Mouse (Mus musculus) limb, embryonic 10.5 days (tissue): ENCODE measurements around the gene Camta1. TPM values are rescaled to one million over a fixed set of nuclear protein-coding genes. Genes with fewer than 3 reads are reported as not detected.

Source experiments
- DNase-seq: peaks from one replicate; pipeline ENCODE4 v3.0.0-alpha.2; 2017; ENCODE audit warnings: low spot score
- H3K27ac ChIP-seq: fragments of 300-500 bp; sonication (generic); 2 replicates; pipeline ENCODE4 v1.5.1; 2016; ENCODE audit warnings: mild to moderate bottlenecking
- H3K27me3 ChIP-seq: fragments of 300-500 bp; sonication (generic); 2 replicates; pipeline ENCODE4 v1.6.1; 2016; ENCODE audit warnings: low read depth, mild to moderate bottlenecking; ENCODE audit not compliant: poor library complexity, severe bottlenecking
- H3K36me3 ChIP-seq: fragments of 300-500 bp; sonication (generic); 2 replicates; pipeline ENCODE4 v1.6.1; 2016; ENCODE audit warnings: mild to moderate bottlenecking, moderate library complexity
- H3K4me1 ChIP-seq: fragments of 300-500 bp; sonication (generic); 2 replicates; pipeline ENCODE4 v1.6.1; 2016
- H3K4me3 ChIP-seq: fragments of 300-500 bp; sonication (generic); 2 replicates; pipeline ENCODE4 v1.5.1; 2016; ENCODE audit warnings: mild to moderate bottlenecking, moderate library complexity
- H3K9me3 ChIP-seq: fragments of 300-500 bp; sonication (generic); replicated peaks from 2 replicates; pipeline ENCODE4 v1.6.1; 2016; ENCODE audit warnings: mild to moderate bottlenecking
- WGBS: fragments of 180-500 bp; shearing (Covaris S2); methylation state at CpG from one replicate; pipeline ENCODE4 v1.1.7; 2016; 5-methylcytosine and 5-hydroxymethylcytosine counted together
- polyA plus RNA-seq: library from polyadenylated mRNA; unstranded; fragments of >200 nt; fragmentation: Nextera tagmentation; extraction: Ambion mirVana; gene quantifications from 2 replicates; pipeline ENCODE4 v1.2.1, GENCODE M21; 2016

The Camta1 gene
- polyA plus RNA-seq, 1 experiment from 2014 or later: 102 TPM

DNA sequence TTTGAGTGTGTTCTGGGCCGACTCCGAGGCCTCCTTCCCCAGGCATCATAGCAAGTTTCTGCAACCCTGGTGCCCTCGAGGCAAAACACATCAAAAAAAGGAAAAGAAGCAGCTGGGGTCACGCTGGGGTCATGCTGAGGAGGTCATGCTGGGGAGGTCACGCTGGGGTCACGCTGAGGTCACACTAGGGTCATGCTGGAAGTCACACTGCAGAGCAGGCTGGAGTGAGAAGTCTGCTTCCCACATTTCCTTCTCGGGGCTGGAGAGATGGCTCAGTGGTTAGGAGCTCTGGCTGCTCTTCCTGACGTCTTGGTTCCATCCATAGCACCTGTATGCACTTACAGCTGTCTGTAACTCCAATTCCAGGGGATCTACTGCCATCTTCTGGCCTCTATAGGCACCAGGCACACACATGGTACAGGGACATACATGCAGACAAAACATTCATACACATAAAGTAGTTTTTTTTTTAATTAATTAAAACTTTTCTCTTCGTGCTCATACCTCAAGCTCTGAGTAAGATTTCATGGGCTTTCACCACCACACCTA is 35.5 kb upstream of the Camta1 start:
- 70% methylated on average over 9 of the region's 9 CpGs for WGBS
- Histone ChIP-seq H3K27me3 (no peaks in the 10 kb centered on the region), H3K4me1 (peaks cover 4% of the 10 kb centered on the region; the same call in 1 of the 2 replicates), H3K36me3 (no peaks in the 10 kb centered on the region), H3K9me3 (no peaks in the 10 kb centered on the region; the same call in 1 of the 2 replicates), H3K27ac (no peak overlapping the region), H3K4me3 (no peak overlapping the region)
- no peak for DNase-seq

DNA sequence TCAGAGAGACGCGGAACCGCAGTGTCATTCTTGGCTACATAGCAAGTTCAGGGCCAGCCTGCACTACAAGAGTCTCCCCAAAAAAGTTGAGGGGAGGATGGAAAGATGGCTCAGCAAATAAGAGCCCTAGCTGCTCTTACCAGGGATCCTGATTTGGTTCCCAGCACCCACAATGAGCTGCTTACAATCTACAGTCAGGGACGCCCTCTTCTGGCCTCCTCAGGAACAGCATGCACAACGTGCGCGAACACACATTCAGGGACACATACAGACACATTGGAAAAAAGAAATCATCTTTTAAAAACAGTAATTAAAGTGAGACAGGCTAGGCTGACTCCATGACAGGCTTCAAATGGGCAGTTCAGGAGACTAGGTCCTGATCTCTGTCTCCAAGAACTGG is 33.9 kb upstream of the Camta1 start:
- H3K4me3 ChIP-seq: no peak overlapping the region
- H3K27me3 ChIP-seq: no peaks in the 10 kb centered on the region
- H3K4me1 ChIP-seq: peaks cover 4% of the 10 kb centered on the region; the same call in 1 of the 2 replicates
- H3K36me3 ChIP-seq: no peaks in the 10 kb centered on the region
- H3K27ac ChIP-seq: no peak overlapping the region
- DNase-seq: no peak
- no peaks in the 10 kb centered on the region; the same call in 1 of the 2 replicates for H3K9me3 ChIP-seq
- WGBS: 88% methylated on average over 7 of the region's 7 CpGs

DNA sequence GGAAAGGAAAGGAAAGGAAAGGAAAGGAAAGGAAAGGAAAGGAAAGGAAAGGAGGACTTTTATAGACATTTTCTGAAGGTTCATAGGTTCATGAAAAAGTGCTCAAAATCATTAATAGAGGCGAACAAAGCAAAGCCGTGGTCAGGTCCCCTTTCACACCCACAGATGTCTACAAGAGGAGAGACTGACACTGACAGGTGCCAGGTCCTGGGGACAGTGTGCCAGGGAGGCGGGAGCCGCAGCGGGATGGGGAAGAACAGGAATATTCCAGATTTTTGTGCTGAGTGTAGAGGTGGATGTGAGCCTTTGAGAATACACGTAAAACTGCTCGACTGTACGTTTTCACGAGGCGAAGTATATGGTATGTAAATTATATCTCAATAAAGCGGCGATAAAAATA is 33.2 kb upstream of the Camta1 start:
- Histone ChIP-seq H3K4me3 (no peak overlapping the region), H3K36me3 (no peaks in the 10 kb centered on the region), H3K4me1 (peaks cover 4% of the 10 kb centered on the region; the same call in 1 of the 2 replicates), H3K9me3 (no peaks in the 10 kb centered on the region; the same call in 1 of the 2 replicates), H3K27me3 (no peaks in the 10 kb centered on the region), H3K27ac (no peak overlapping the region)
- DNase-seq: no peak
- 94% methylated on average over 12 of the region's 12 CpGs for WGBS

DNA sequence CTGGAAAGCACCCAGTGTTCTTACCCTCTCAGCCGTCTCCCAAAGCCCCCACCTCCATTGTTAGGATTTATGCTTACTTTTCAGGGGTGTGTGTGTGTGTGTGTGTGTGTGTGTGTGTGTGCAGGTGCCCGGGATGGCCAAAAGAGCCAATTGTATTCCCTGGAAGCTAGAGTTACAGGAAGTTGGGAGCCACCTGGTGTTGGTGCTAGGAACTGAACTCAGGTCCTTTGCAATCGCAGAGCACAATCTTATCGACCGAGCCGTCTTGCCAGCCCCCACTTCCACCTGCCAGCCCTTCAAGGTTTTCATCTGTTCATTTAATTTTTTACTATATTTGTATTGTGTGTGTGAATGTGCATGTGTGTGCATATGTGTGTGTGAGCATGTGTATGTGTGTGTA is 31.6 kb upstream of the Camta1 start:
- WGBS: 80% methylated on average over 6 of the region's 6 CpGs
- Histone ChIP-seq H3K27me3 (no peaks in the 10 kb centered on the region), H3K4me3 (no peak overlapping the region), H3K36me3 (no peaks in the 10 kb centered on the region), H3K4me1 (peaks cover 4% of the 10 kb centered on the region; the same call in 1 of the 2 replicates), H3K27ac (no peak overlapping the region), H3K9me3 (no peaks in the 10 kb centered on the region; the same call in 1 of the 2 replicates)
- no peak for DNase-seq

DNA sequence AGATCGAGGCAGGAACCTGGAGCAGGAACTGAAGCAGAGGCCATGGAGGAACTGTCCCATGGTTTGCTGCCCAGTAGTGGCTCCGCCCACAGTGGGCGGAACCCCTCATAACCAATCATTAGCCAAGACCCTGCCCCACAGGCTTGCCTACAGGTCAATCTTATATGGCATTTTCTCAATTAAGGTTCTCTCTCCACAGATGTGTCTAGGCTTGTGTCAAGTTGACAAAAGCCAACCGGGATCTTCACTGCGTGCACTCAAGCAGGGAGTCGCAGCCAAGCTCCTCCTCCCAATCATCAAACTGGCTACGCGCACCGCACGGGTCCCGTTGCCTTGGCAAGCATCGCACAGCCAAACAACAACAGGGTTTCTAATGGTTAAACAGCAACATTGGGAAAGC is 19.9 kb upstream of the Camta1 start:
- no peaks in the 10 kb centered on the region for H3K9me3 ChIP-seq
- no peaks in the 10 kb centered on the region for H3K4me1 ChIP-seq
- no peak overlapping the region for H3K27ac ChIP-seq
- peaks cover 3% of the 10 kb centered on the region; the same call in 1 of the 2 replicates for H3K27me3 ChIP-seq
- H3K36me3 ChIP-seq: no peaks in the 10 kb centered on the region
- no peak for DNase-seq
- no peak overlapping the region for H3K4me3 ChIP-seq
- WGBS: 94% methylated on average over 12 of the region's 12 CpGs

DNA sequence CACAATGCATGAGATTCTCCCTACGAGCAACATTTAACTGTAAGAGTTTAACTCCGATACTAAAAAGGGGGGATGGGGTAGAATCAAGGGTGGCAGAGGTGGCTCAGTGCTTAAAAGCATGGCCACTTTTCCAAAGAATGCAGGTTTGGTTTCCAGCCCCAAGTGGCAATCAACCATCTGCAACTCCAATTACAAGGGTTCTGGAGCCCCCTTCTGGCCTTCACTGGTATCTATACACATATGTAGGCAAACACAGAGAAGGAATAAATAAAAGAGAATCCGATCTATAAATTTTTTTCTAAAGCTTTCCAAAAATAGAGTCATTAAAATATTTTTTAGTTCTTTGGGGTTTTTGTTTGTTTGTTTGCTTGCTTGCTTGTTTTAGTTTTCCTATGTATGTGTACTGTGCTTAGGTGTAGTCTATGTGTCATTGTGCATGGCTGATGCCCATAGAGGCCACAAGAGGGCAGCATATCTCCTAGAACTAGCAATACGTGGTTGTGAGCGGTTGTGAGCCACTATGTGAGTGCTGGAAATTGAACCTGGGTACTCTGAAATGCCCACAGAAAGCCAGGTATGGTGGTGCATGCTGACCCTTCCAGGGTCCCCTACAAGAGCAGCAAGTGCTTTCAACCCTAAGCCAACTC is 18.5 kb upstream of the Camta1 start:
- no peaks in the 10 kb centered on the region for H3K36me3 ChIP-seq
- no peaks in the 10 kb centered on the region for H3K4me1 ChIP-seq
- peaks cover 14% of the 10 kb centered on the region; the same call in 1 of the 2 replicates for H3K27me3 ChIP-seq
- H3K9me3 ChIP-seq: no peaks in the 10 kb centered on the region
- H3K27ac ChIP-seq: no peak overlapping the region
- 73% methylated on average over 5 of the region's 5 CpGs for WGBS
- no peak overlapping the region for H3K4me3 ChIP-seq
- no peak for DNase-seq

DNA sequence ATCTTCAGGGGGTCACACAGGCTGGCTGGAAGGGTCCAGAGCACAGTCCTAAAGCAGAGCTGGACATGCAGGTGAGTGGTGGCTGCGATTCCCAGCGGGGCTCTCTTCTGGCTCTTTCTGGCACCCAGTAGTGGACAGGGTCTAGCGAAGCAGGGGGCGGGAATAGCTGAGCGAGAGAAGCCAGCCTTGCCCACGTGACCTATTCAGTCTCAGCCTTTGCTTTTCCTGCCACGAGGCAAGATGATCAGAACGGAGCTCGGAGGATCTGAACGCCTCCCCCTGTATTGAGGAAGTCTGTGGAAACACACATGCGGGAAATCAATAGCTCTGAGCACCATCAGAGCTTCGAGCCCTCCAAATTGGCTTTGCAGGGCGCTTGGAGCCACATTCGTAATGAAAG is 14.7 kb upstream of the Camta1 start:
- Histone ChIP-seq H3K4me3 (no peak overlapping the region), H3K27ac (no peak overlapping the region), H3K27me3 (peaks cover 20% of the 10 kb centered on the region; the same call in 1 of the 2 replicates), H3K4me1 (no peaks in the 10 kb centered on the region), H3K36me3 (no peaks in the 10 kb centered on the region), H3K9me3 (no peaks in the 10 kb centered on the region)
- no peak for DNase-seq
- WGBS: 71% methylated on average over 14 of the region's 14 CpGs

DNA sequence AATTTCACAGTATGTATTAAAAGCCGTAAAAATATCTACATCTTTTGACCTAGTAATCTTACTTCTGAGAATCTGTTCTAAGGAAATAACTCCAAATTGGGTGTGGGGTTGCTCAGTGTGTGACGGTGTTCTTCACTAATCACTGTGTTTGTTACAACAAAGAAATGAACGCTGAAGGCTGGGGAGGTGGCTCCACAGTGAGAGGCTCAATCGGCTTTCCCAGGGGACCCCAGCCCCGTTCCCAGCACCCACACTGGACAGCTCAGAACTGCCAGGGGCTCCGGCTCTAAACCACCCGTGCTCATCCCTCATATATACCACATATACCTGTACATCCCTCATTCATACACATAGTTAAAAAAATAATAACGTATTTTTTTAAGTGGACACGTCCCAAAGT is 1.8 kb upstream of the Camta1 start:
- WGBS: 65% methylated on average over 9 of the region's 9 CpGs
- H3K4me3 ChIP-seq: peak overlapping the region; percentile 84
- H3K27me3 ChIP-seq: no peaks in the 10 kb centered on the region

DNA sequence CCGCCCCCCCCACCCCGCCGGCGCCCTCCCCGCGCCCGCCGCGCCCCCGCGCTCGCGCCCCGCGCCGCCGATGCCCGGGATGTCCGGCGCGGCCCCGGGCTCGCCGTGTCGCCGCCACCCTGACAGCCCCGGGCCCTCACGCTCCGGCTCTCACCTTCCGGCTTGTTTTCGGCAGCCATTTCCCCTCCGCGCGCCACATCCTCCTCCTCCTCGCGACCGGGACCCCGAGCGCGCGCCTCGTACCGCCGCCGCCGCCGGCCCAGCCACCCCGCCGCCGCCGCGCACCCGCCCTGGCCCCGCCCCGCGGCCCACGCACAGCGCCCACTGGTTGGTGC is 238 bp downstream of the Camta1 start:
- peaks cover 25% of the 10 kb centered on the region for H3K4me1 ChIP-seq
- DNase-seq: no peak
- no peaks in the 10 kb centered on the region for H3K9me3 ChIP-seq
- peaks cover 14% of the 10 kb centered on the region; the same call in 1 of the 2 replicates for H3K36me3 ChIP-seq
- H3K27me3 ChIP-seq: no peaks in the 10 kb centered on the region
- H3K4me3 ChIP-seq: peak overlapping the region; percentile 84
- peak overlapping the region; percentile 94 for H3K27ac ChIP-seq
- WGBS: 4% methylated on average over 38 of the region's 58 CpGs

More for the DNA sequence above, 1.8 kb upstream of the Camta1 start:
- H3K27ac ChIP-seq: no peak overlapping the region
- H3K4me1 ChIP-seq: peaks cover 25% of the 10 kb centered on the region
- H3K36me3 ChIP-seq: 0 out of 2 replicates have a peak, but pooled peaks cover 6% of the 10 kb centered on the region
- no peaks in the 10 kb centered on the region for H3K9me3 ChIP-seq
- no peak for DNase-seq

DNA sequence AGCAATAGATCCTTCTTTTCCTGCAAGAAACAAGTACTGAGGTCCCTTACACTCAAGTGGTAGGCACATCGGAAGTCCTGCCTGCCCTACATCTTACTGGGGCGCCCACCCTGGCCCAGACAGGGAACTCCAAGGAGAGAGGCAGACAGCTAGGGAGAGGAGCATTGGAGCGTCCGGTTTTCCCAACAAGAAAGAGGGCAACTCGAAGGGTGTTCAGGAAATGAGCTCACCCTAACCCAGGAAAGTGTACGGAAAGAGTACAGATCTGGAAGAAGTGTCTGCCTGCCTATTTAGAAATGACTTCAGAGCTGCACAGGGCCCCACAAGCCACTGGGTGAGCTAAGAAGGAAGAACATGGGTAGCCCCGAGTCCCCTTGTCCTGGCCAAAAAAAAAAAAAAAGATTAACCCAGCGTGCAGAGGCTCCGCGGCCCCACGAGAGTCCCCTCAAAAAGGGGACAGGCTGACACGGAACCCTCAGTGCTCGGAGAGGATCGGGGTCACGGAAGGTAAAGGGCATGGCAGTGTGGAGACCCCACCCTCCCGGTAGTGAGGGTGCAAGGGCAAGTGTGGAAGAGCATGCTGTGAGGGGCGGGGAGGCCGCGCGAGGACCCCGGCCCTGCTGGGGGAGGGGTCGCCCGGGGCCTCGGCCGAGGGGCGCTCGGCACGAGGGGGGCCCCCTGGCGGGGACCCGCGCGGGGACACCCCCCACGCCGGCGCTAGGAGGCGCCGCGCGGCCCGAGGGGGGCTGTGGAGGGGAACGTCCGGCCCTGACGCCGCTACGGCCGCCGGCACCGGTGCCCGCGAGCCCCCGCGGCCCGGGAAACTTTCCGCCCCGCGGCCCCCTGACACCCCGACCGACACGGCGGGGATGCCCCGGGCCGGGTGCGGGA is 990 bp downstream of the Camta1 start:
- H3K36me3 ChIP-seq: peaks cover 18% of the 10 kb centered on the region; the same call in 1 of the 2 replicates
- DNase-seq: peak; percentile 68
- H3K9me3 ChIP-seq: no peaks in the 10 kb centered on the region
- H3K4me1 ChIP-seq: peaks cover 25% of the 10 kb centered on the region
- H3K4me3 ChIP-seq: peak overlapping the region; percentile 84
- WGBS: 2% methylated on average over 53 of the region's 63 CpGs
- H3K27me3 ChIP-seq: no peaks in the 10 kb centered on the region
- peak overlapping the region; percentile 94 for H3K27ac ChIP-seq

DNA sequence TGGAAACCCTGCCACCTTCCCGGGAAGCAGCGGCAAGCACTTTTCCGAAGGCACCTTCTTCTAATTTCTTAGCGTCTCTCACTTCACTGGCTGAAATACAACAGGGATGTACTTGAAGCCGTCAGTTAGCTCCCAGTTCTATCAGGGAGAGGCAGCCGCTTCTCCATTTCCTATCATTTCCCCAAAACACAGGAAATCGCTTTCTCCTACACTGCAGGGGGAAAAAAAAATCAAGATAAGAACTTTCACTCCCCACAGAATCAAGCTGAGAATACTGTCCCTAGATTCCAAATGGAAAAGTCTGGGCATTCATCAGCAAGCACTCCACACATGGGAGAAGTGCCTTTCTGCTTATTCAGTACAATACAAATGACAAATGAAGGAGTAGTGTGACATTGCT is 2.4 kb downstream of the Camta1 start:
- WGBS: 88% methylated on average over 7 of the region's 7 CpGs
- peaks cover 25% of the 10 kb centered on the region for H3K4me1 ChIP-seq
- H3K27me3 ChIP-seq: no peaks in the 10 kb centered on the region
- no peak overlapping the region for H3K27ac ChIP-seq
- no peak overlapping the region for H3K4me3 ChIP-seq
- no peak for DNase-seq
- no peaks in the 10 kb centered on the region for H3K9me3 ChIP-seq
- H3K36me3 ChIP-seq: peaks cover 22% of the 10 kb centered on the region; the same call in 1 of the 2 replicates

DNA sequence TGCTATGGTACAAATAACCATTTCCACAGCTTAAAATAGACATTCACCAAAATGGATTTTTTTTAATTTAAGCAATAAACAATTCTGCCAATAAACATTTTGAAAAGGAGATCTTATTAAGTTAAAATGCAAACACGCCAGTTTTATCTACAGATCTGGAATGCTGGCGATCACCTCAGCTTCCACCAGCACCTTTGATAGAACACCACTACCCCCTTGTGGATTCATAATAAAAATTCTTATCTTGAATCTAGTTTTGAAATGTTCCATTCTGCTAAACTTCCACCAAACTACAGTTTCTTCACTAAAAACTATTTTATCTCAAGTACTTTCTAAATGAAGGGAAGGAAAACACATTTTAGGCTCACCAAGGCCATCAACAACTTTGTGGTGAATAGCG is 7.7 kb downstream of the Camta1 start:
- H3K9me3 ChIP-seq: no peaks in the 10 kb centered on the region
- no peak for DNase-seq
- 88% methylated on average over 3 of the region's 3 CpGs for WGBS

DNA sequence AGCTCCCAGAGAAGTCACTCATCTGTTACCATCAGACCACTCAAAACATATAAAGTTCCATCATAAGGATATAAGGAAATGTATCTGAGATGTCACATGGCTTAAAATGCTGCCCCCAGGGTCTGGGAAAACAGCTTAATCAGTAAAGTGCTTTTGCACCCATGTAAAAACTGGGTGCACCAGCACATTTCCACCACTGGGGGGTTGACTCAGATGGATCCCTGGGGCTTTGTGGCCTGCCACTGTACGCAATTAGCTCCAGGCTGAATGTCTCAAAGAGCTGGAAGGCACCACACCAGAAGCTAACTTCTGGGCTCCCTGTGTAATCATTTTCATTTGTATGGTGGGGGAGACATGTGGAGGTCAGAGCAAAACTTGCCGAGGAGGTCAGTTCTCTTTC is 10.5 kb downstream of the Camta1 start:
- Histone ChIP-seq H3K9me3 (no peaks in the 10 kb centered on the region), H3K27me3 (no peaks in the 10 kb centered on the region), H3K4me3 (no peak overlapping the region), H3K27ac (no peak overlapping the region), H3K4me1 (peaks cover 18% of the 10 kb centered on the region), H3K36me3 (0 out of 2 replicates have a peak, but pooled peaks cover 6% of the 10 kb centered on the region)
- 57% methylated on average over 2 of the region's 2 CpGs for WGBS
- peak; percentile 53 for DNase-seq

More for the DNA sequence above, 7.7 kb downstream of the Camta1 start:
- Histone ChIP-seq H3K27me3 (no peaks in the 10 kb centered on the region), H3K4me3 (no peak overlapping the region), H3K4me1 (peaks cover 9% of the 10 kb centered on the region; the same call in 1 of the 2 replicates), H3K27ac (no peak overlapping the region), H3K36me3 (peaks cover 20% of the 10 kb centered on the region; the same call in 1 of the 2 replicates)
